Mouse (Mus musculus): ENCODE measurements around the gene Gnai3.

Gene Gnai3

GRCm38 (mm10) chr3:108124131-108124530, 21.8 kb downstream of the Gnai3 start:
- in situ Hi-C loops (cut with MboI; ENCODE audit: unreplicated experiment in 2 of 2), result no loop called here

- in situ Hi-C loops (cut with MboI; ENCODE audit: unreplicated experiment in 2 of 2), result no loop called here
These were observed 22.7 kb downstream of the Gnai3 start for GRCm38 (mm10) chr3:108123242-108123641.

- in situ Hi-C loops (cut with MboI; ENCODE audit: unreplicated experiment in 2 of 2), result no loop called here
These were observed 24.8 kb downstream of the Gnai3 start for GRCm38 (mm10) chr3:108121101-108121500.

GRCm38 (mm10) chr3:108117465-108117864, 28.5 kb downstream of the Gnai3 start:
- in situ Hi-C loops (cut with MboI; ENCODE audit: unreplicated experiment in 2 of 2), result no loop called here

- in situ Hi-C loops (cut with MboI; ENCODE audit: unreplicated experiment in 2 of 2), result no loop called here
These were observed 32.2 kb downstream of the Gnai3 start for GRCm38 (mm10) chr3:108113591-108114289.

- in situ Hi-C loops (cut with MboI; ENCODE audit: unreplicated experiment in 2 of 2), result no loop called here
These were observed 33.3 kb downstream of the Gnai3 start for GRCm38 (mm10) chr3:108112666-108113065.

GRCm38 (mm10) chr3:108112246-108112645, 33.7 kb downstream of the Gnai3 start:
- in situ Hi-C loops (cut with MboI; ENCODE audit: unreplicated experiment in 2 of 2), result no loop called here

GRCm38 (mm10) chr3:108111320-108111719, 34.6 kb downstream of the Gnai3 start:
- in situ Hi-C loops (cut with MboI; ENCODE audit: unreplicated experiment in 2 of 2), result no loop called here

- in situ Hi-C loops (cut with MboI; ENCODE audit: unreplicated experiment in 2 of 2), result no loop called here
These were observed 40.7 kb downstream of the Gnai3 start for GRCm38 (mm10) chr3:108105281-108105680.

GRCm38 (mm10) chr3:108102075-108102474, 43.9 kb downstream of the Gnai3 start:
- in situ Hi-C loops (cut with MboI; ENCODE audit: unreplicated experiment in 2 of 2), result no loop called here

- in situ Hi-C loops (cut with MboI; ENCODE audit: unreplicated experiment in 2 of 2), result no loop called here
These were observed 44.4 kb downstream of the Gnai3 start for GRCm38 (mm10) chr3:108101594-108101993.

GRCm38 (mm10) chr3:108098316-108098715, 47.6 kb downstream of the Gnai3 start:
- in situ Hi-C loops (cut with MboI; ENCODE audit: unreplicated experiment in 2 of 2), result no loop called here

GRCm38 (mm10) chr3:108097656-108098055, 48.3 kb downstream of the Gnai3 start:
- in situ Hi-C loops (cut with MboI; ENCODE audit: unreplicated experiment in 2 of 2), result no loop called here

GRCm38 (mm10) chr3:108096726-108097125, 49.2 kb downstream of the Gnai3 start:
- in situ Hi-C loops (cut with MboI; ENCODE audit: unreplicated experiment in 2 of 2), result no loop called here

GRCm38 (mm10) chr3:108096226-108096625, 49.7 kb downstream of the Gnai3 start:
- in situ Hi-C loops (cut with MboI; ENCODE audit: unreplicated experiment in 2 of 2), result no loop called here

- in situ Hi-C loops (cut with MboI; ENCODE audit: unreplicated experiment in 2 of 2), result no loop called here
These were observed 50.8 kb downstream of the Gnai3 start for GRCm38 (mm10) chr3:108094976-108095760.

- in situ Hi-C loops (cut with MboI; ENCODE audit: unreplicated experiment in 2 of 2), result no loop called here
These were observed 51.8 kb downstream of the Gnai3 start for GRCm38 (mm10) chr3:108094146-108094545.

- in situ Hi-C loops (cut with MboI; ENCODE audit: unreplicated experiment in 2 of 2), result no loop called here
These were observed 52.6 kb downstream of the Gnai3 start for GRCm38 (mm10) chr3:108093306-108093705.

- in situ Hi-C loops (cut with MboI; ENCODE audit: unreplicated experiment in 2 of 2), result no loop called here
These were observed 53.3 kb downstream of the Gnai3 start, which contains the start of gene Gnat2 for GRCm38 (mm10) chr3:108092536-108093115. TSS of gene Gnat2 (plus strand) at chr3:108092789.

- in situ Hi-C loops (cut with MboI; ENCODE audit: unreplicated experiment in 2 of 2), result no loop called here
These were observed 53.9 kb downstream of the Gnai3 start for GRCm38 (mm10) chr3:108092030-108092429.

GRCm38 (mm10) chr3:108090561-108090960, 55.4 kb downstream of the Gnai3 start:
- in situ Hi-C loops (cut with MboI; ENCODE audit: unreplicated experiment in 2 of 2), result no loop called here

- in situ Hi-C loops (cut with MboI; ENCODE audit: unreplicated experiment in 2 of 2), result no loop called here
These were observed 56.0 kb downstream of the Gnai3 start for GRCm38 (mm10) chr3:108089916-108090315.
